ENCODE assay signal across 8 mouse cellular contexts in the genomic region with DNA sequence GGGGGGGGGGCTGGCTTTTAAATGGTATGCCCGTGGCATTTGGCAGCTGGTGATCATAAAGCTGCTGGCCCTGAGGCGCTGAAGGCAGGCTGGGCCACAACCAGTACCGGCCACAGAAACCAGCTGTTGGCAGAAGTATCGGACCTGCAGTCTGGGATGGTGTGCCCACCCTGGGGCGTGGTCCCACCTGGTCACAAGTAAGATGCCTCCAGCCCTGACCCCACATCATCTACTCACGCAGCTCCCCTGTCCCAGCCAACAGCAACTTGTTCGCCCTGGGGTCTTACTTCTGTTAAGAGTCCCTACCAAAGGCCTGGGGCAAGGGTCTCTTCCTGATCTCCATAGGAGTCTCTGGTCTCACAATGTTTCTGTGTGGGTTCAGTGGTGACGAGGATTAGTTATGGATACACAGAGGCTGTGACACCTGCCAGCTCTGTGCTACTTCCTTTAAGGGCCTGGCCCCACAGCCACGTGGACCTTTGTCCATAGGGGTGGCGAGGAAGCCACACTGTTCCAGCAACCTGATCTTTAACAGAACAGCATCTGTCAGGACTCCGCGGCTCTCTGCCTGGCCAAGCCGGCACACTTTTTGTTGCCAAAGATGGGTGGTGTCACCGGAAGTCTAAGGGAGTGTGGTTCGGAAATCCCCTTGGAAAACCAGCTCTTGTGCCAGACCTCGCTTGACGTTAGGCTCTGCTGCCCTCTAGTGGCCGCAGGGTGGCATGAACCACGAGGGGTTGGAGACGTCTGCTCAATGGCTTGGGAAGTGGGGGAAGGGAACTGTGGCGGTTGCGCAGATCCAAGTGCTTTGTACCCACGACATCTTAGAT.
A peak's percentile ranks its signal among the peaks of the same experiment; 100 is the strongest.
DNase-seq lines count a peak whose midpoint lies in the region; ATAC-seq and TF ChIP-seq lines count a peak whose summit lies in the region.

No protein-coding gene starts in this region.

- no peaks in the 10 kb centered on the region for H3K79me2 ChIP-seq in CH12.LX (replicated peaks; ENCODE audit: control insufficient read depth, extremely low read depth, insufficient read depth, poor library complexity, severe bottlenecking)

- H3K27me3 ChIP-seq in CH12.LX (replicated peaks), result no peaks in the 10 kb centered on the region
- peaks cover 44% of the 10 kb centered on the region for H3K27me3 ChIP-seq in forebrain, embryonic 10.5 days (ENCODE audit: poor library complexity, severe bottlenecking)
- H3K27me3 ChIP-seq in heart, embryonic 15.5 days, result no peaks in the 10 kb centered on the region; the same call in 1 of the 2 replicates
- no peaks in the 10 kb centered on the region for H3K27me3 ChIP-seq in liver, embryonic 13.5 days
- no peaks in the 10 kb centered on the region for H3K27me3 ChIP-seq in stomach, embryonic 14.5 days (ENCODE audit: control insufficient read depth, insufficient read depth, low read length)

- peaks cover 0 to 4% of the 10 kb centered on the region in 2 experiments; a peak in 1 of 4 replicates for H3K4me1 ChIP-seq in CH12.LX (ENCODE audit: control insufficient read depth in 1 of 2, insufficient read depth in 2 of 2)
- peaks cover 14% of the 10 kb centered on the region for H3K4me1 ChIP-seq in forebrain, embryonic 10.5 days
- H3K4me1 ChIP-seq in heart, embryonic 15.5 days (replicated peaks), result 0 out of 2 replicates have a peak, but pooled peaks cover 4% of the 10 kb centered on the region
- peaks cover 7% of the 10 kb centered on the region; the same call in 1 of the 2 replicates for H3K4me1 ChIP-seq in liver, embryonic 13.5 days (replicated peaks)
- no peaks in the 10 kb centered on the region for H3K4me1 ChIP-seq in stomach, embryonic 14.5 days (ENCODE audit: control insufficient read depth, insufficient read depth, low read length)

- no peaks in the 10 kb centered on the region for H3K36me3 ChIP-seq in CH12.LX (replicated peaks in 1 of 2; ENCODE audit: control insufficient read depth in 1 of 2, insufficient read depth in 1 of 2, low read length in 1 of 2)
- H3K36me3 ChIP-seq in forebrain, embryonic 10.5 days (replicated peaks), result no peaks in the 10 kb centered on the region
- H3K36me3 ChIP-seq in heart, embryonic 15.5 days, result no peaks in the 10 kb centered on the region
- no peaks in the 10 kb centered on the region for H3K36me3 ChIP-seq in liver, embryonic 13.5 days
- H3K36me3 ChIP-seq in stomach, embryonic 14.5 days (ENCODE audit: control insufficient read depth, insufficient read depth, low read length), result no peaks in the 10 kb centered on the region

- TF ChIP-seq EP300 in CH12.LX (IDR thresholded peaks at IDR 0.05; ENCODE audit: low read length), result no peak

- peak; percentile 70 for TF ChIP-seq POLR2A in CH12.LX (IDR thresholded peaks at IDR 0.05; ENCODE audit: low read depth, low read length)

- in situ Hi-C loops in CH12.LX (cut with MboI; ENCODE audit: low pct_ligation_motif_present, low pct_unique_long_range_greater_than_20kb, low sequenced_read_pairs), result loop anchor here (25.0 kb wide), 2 partner anchors 520 to 670 kb away; no protein-coding TSS in a partner anchor

- dilution Hi-C loops in CH12.LX (cut with MboI; ENCODE audit: extremely low pct_ligation_motif_present, extremely low pct_unique_long_range_greater_than_20kb, low sequenced_read_pairs), result no loop called here

- peak; percentile 87 for ATAC-seq in heart, embryonic 15.5 days (replicated peaks; ENCODE audit: insufficient number of reproducible peaks, insufficient read depth, low FRiP score, low read depth)
- peak; percentile 76 for ATAC-seq in liver, embryonic 13.5 days (ENCODE audit: low read depth)
- peak; percentile 90; the same call in 1 of the 2 replicates for ATAC-seq in stomach, embryonic 14.5 days (ENCODE audit: insufficient number of reproducible peaks, insufficient read depth, low FRiP score, low read depth)

- peak; percentile 87 for TF ChIP-seq RAD21 in CH12.LX (IDR thresholded peaks at IDR 0.05; ENCODE audit: low read depth, low read length)

- no peaks in the 10 kb centered on the region for H3K9me3 ChIP-seq in CH12.LX (replicated peaks; ENCODE audit: low read length)
- no peaks in the 10 kb centered on the region for H3K9me3 ChIP-seq in forebrain, embryonic 10.5 days
- H3K9me3 ChIP-seq in heart, embryonic 15.5 days (replicated peaks), result no peaks in the 10 kb centered on the region
- H3K9me3 ChIP-seq in liver, embryonic 13.5 days (replicated peaks), result no peaks in the 10 kb centered on the region
- no peaks in the 10 kb centered on the region for H3K9me3 ChIP-seq in stomach, embryonic 14.5 days (ENCODE audit: control insufficient read depth, low read depth, low read length)

- peak overlapping the region; percentile 58; the same call in 1 of the 2 replicates for H3K4me2 ChIP-seq in CH12.LX (ENCODE audit: insufficient read depth, low read depth, poor library complexity, severe bottlenecking)
- peak overlapping the region; percentile 55 for H3K4me2 ChIP-seq in heart, embryonic 15.5 days
- peak overlapping the region; percentile 52 for H3K4me2 ChIP-seq in liver, embryonic 13.5 days
- peak overlapping the region; percentile 40 for H3K4me2 ChIP-seq in stomach, embryonic 14.5 days (replicated peaks; ENCODE audit: low read depth, low read length)

- WGBS in forebrain, embryonic 10.5 days, result 27% methylated on average over 23 of the region's 23 CpGs
- 22% methylated on average over 23 of the region's 23 CpGs for WGBS in heart, embryonic 15.5 days
- WGBS in liver, embryonic 13.5 days (ENCODE audit: insufficient replicate concordance), result 22% methylated on average over 23 of the region's 23 CpGs
- 28% methylated on average over 23 of the region's 23 CpGs for WGBS in stomach, embryonic 14.5 days

- H3K27ac ChIP-seq in CH12.LX (ENCODE audit: insufficient read depth, low read depth), result peak overlapping the region; percentile 25; the same call in 1 of the 2 replicates
- H3K27ac ChIP-seq in forebrain, embryonic 10.5 days, result peak overlapping the region; percentile 82
- no peak overlapping the region for H3K27ac ChIP-seq in heart, embryonic 15.5 days
- no peak overlapping the region for H3K27ac ChIP-seq in liver, embryonic 13.5 days
- H3K27ac ChIP-seq in stomach, embryonic 14.5 days (ENCODE audit: low read length), result no peak overlapping the region

- peak; percentile 61 to 86 for TF ChIP-seq CTCF in CH12.LX (conservative IDR thresholded peaks at IDR 0.05 in 1 of 2, IDR thresholded peaks at IDR 0.05 in 1 of 2; ENCODE audit: low read depth in 2 of 2, low read length in 2 of 2)

- H3K9ac ChIP-seq in CH12.LX (ENCODE audit: insufficient read depth, low read depth), result peak overlapping the region; percentile 37; the same call in 1 of the 2 replicates
- H3K9ac ChIP-seq in heart, embryonic 15.5 days, result no peak overlapping the region
- H3K9ac ChIP-seq in liver, embryonic 13.5 days, result peak overlapping the region; percentile 22; the same call in 1 of the 2 replicates
- no peak overlapping the region; the same call in 1 of the 2 replicates for H3K9ac ChIP-seq in stomach, embryonic 14.5 days (replicated peaks; ENCODE audit: low read depth, low read length)

- peak; percentile 92 for DNase-seq in CH12.LX (ENCODE audit: extremely low read depth)
- DNase-seq in c-Kit-positive CD71-negative TER-119-negative erythroid progenitor cells, embryonic 14.5 days (ENCODE audit: low read depth), result peak; percentile 79
- DNase-seq in forebrain, embryonic 10.5 days (ENCODE audit: extremely low spot score, low spot score), result peak; percentile 86
- peak; percentile 86 to 90 for DNase-seq in kidney, postnatal 25 days
- peak; percentile 70 for DNase-seq in liver, embryonic 13.5 days
- DNase-seq in natural killer cell, adult 2 months (ENCODE audit: low spot score in 2 of 2), result peak; percentile 87

- peak overlapping the region; percentile 22 to 53 (median 34) for H3K4me3 ChIP-seq in CH12.LX (replicated peaks in 1 of 3; ENCODE audit: low read depth in 2 of 3, low read length in 2 of 3, poor library complexity in 1 of 3)
- H3K4me3 ChIP-seq in forebrain, embryonic 10.5 days, result peak overlapping the region; percentile 37
- peak overlapping the region; percentile 39 for H3K4me3 ChIP-seq in heart, embryonic 15.5 days
- H3K4me3 ChIP-seq in liver, embryonic 13.5 days (replicated peaks), result peak overlapping the region; percentile 35
- H3K4me3 ChIP-seq in stomach, embryonic 14.5 days (ENCODE audit: low read depth, low read length), result peak overlapping the region; percentile 21; the same call in 1 of the 2 replicates

TF ChIP-seq in CH12.LX, 34 proteins besides CTCF, POLR2A, EP300 and RAD21 (continues in another document):
- peak; percentile 45; the same call in 1 of the 2 replicates for TF ChIP-seq ELF1 (IDR thresholded peaks at IDR 0.05; ENCODE audit: low read depth, low read length)
- TF ChIP-seq IRF4 (IDR thresholded peaks at IDR 0.05; ENCODE audit: low read depth, low read length), result peak; percentile 39; the same call in 1 of the 2 replicates
- TF ChIP-seq BHLHE40 (IDR thresholded peaks at IDR 0.05; ENCODE audit: low read depth, low read length), result peak; percentile 77
- peak; percentile 76 for TF ChIP-seq NRF1 (IDR thresholded peaks at IDR 0.05; ENCODE audit: low read depth, low read length)
- no peak for TF ChIP-seq GABPA (IDR thresholded peaks at IDR 0.05; ENCODE audit: insufficient replicate concordance, low read depth, low read length)
- TF ChIP-seq ZKSCAN1 (IDR thresholded peaks at IDR 0.05; ENCODE audit: borderline replicate concordance, low read depth, low read length), result no peak
- no peak for TF ChIP-seq UBTF (IDR thresholded peaks at IDR 0.05; ENCODE audit: low read depth, low read length)
- TF ChIP-seq ZNF384 (IDR thresholded peaks at IDR 0.05; ENCODE audit: low read depth, low read length), result no peak
- no peak for TF ChIP-seq ZC3H11A (IDR thresholded peaks at IDR 0.05; ENCODE audit: low read depth, low read length)
- TF ChIP-seq CHD2 (IDR thresholded peaks at IDR 0.05; ENCODE audit: low read length), result peak; percentile 85
- TF ChIP-seq JUND (conservative IDR thresholded peaks at IDR 0.05; ENCODE audit: low read depth, low read length), result 0 out of 2 replicates have a peak, but pooled peaks have one; percentile 16
- TF ChIP-seq CHD1 (IDR thresholded peaks at IDR 0.05; ENCODE audit: low read depth, low read length), result no peak
- TF ChIP-seq NELFE (IDR thresholded peaks at IDR 0.05; ENCODE audit: low read depth, low read length), result 0 out of 2 replicates have a peak, but pooled peaks have one; percentile 28
- TF ChIP-seq KAT2A (IDR thresholded peaks at IDR 0.05; ENCODE audit: insufficient replicate concordance, low read length), result no peak
- peak; percentile 26; the same call in 1 of the 2 replicates for TF ChIP-seq ETS1 (conservative IDR thresholded peaks at IDR 0.05; ENCODE audit: low read depth, low read length)
- TF ChIP-seq POLR2AphosphoS2 (IDR thresholded peaks at IDR 0.05; ENCODE audit: low read depth, low read length), result no peak
- TF ChIP-seq E2F4 (IDR thresholded peaks at IDR 0.05; ENCODE audit: insufficient replicate concordance, low read depth, low read length), result no peak
- peak; percentile 23; the same call in 1 of the 2 replicates for TF ChIP-seq HCFC1 (IDR thresholded peaks at IDR 0.05; ENCODE audit: low read depth, low read length)
- no peak for TF ChIP-seq JUN (IDR thresholded peaks at IDR 0.05; ENCODE audit: insufficient read depth, low read depth, low read length)
- TF ChIP-seq SMC3 (IDR thresholded peaks at IDR 0.05; ENCODE audit: low read depth, low read length), result peak; percentile 64

Comparison
In these comparisons a context has a peak if more than half of its experiments do, and no peak if none do; other contexts are left out.
1. H3K27ac ChIP-seq: peak in CH12.LX (single experiment) and forebrain, embryonic 10.5 days (single experiment); none in heart, embryonic 15.5 days (single experiment), liver, embryonic 13.5 days (single experiment) and stomach, embryonic 14.5 days (single experiment).
2. H3K9ac ChIP-seq: peak in CH12.LX (single experiment) and liver, embryonic 13.5 days (single experiment); none in heart, embryonic 15.5 days (single experiment) and stomach, embryonic 14.5 days (single experiment).
3. Peak in every context shown above with its lines, with median percentiles within 50 percentile points of each other: DNase-seq, H3K4me2 ChIP-seq, H3K4me3 ChIP-seq and ATAC-seq.